Mouse (Mus musculus): ENCODE measurements around the gene Prdm8. TPM values are rescaled to one million over a fixed set of nuclear protein-coding genes. Genes with fewer than 3 reads are reported as not detected.

Prdm8 gene
- polyA plus RNA-seq (2016; fragmentation: Nextera tagmentation; extraction: Ambion mirVana) = not detected in 2 replicates

- no peaks in the 10 kb centered on the region for H3K9me3 ChIP-seq (replicated peaks)
- peak; percentile 75 for ATAC-seq
- WGBS (ENCODE audit: insufficient replicate concordance) = 1% methylated on average over 46 of the region's 51 CpGs
- peak within 1 kb of the TSS; percentile 64 for H3K4me2 ChIP-seq
- H3K27me3 ChIP-seq (replicated peaks) = peaks cover 74% of the 10 kb centered on the region
- H3K4me3 ChIP-seq = peak within 1 kb of the TSS; percentile 44
- no peak within 1 kb of the TSS for H3K27ac ChIP-seq
- no peaks in the 10 kb centered on the region for H3K36me3 ChIP-seq
- H3K4me1 ChIP-seq = peaks cover 14% of the 10 kb centered on the region; the same call in 1 of the 2 replicates
- no peak within 1 kb of the TSS for H3K9ac ChIP-seq
These were observed at the start of gene Prdm8 for GRCm38 (mm10) chr5:98167180-98167824. Gene Prdm8, plus strand, starts transcription at chr5:98167198.

- Histone ChIP-seq H3K4me3 (no peak overlapping the region), H3K9me3 (replicated peaks) (no peaks in the 10 kb centered on the region), H3K27me3 (replicated peaks) (no peaks in the 10 kb centered on the region), H3K4me2 (no peak overlapping the region), H3K27ac (no peak overlapping the region), H3K4me1 (no peaks in the 10 kb centered on the region), H3K9ac (no peak overlapping the region), H3K36me3 (no peaks in the 10 kb centered on the region)
- ATAC-seq = no peak
- WGBS (ENCODE audit: insufficient replicate concordance) = 70% methylated on average over 3 of the region's 3 CpGs
These were observed 39.9 kb upstream of the Prdm8 start for GRCm38 (mm10) chr5:98127074-98127473.

- Histone ChIP-seq H3K27ac (no peak overlapping the region), H3K9me3 (replicated peaks) (no peaks in the 10 kb centered on the region), H3K4me3 (no peak overlapping the region), H3K27me3 (replicated peaks) (no peaks in the 10 kb centered on the region), H3K4me2 (no peak overlapping the region), H3K36me3 (no peaks in the 10 kb centered on the region), H3K4me1 (no peaks in the 10 kb centered on the region), H3K9ac (no peak overlapping the region)
- 68% methylated on average over 14 of the region's 14 CpGs for WGBS (ENCODE audit: insufficient replicate concordance)
- ATAC-seq = no peak
These were observed 28.3 kb upstream of the Prdm8 start for GRCm38 (mm10) chr5:98138545-98139296.

GRCm38 (mm10) chr5:98139297-98139660 lies 27.7 kb upstream of the Prdm8 start:
- Histone ChIP-seq H3K4me2 (no peak overlapping the region), H3K4me3 (no peak overlapping the region), H3K9me3 (replicated peaks) (no peaks in the 10 kb centered on the region), H3K4me1 (no peaks in the 10 kb centered on the region), H3K36me3 (no peaks in the 10 kb centered on the region), H3K27ac (no peak overlapping the region), H3K27me3 (replicated peaks) (no peaks in the 10 kb centered on the region), H3K9ac (no peak overlapping the region)
- 65% methylated on average over 3 of the region's 3 CpGs for WGBS (ENCODE audit: insufficient replicate concordance)
- no peak for ATAC-seq

- Histone ChIP-seq H3K27ac (no peak overlapping the region), H3K9me3 (replicated peaks) (no peaks in the 10 kb centered on the region), H3K27me3 (replicated peaks) (no peaks in the 10 kb centered on the region), H3K36me3 (no peaks in the 10 kb centered on the region), H3K4me3 (no peak overlapping the region), H3K9ac (no peak overlapping the region), H3K4me2 (no peak overlapping the region), H3K4me1 (no peaks in the 10 kb centered on the region)
- 20% methylated on average over 3 of the region's 3 CpGs for WGBS (ENCODE audit: insufficient replicate concordance)
- no peak for ATAC-seq
These were observed 20.1 kb upstream of the Prdm8 start for GRCm38 (mm10) chr5:98146895-98147294.

GRCm38 (mm10) chr5:98166116-98166515 lies 882 bp upstream of the Prdm8 start:
- peaks cover 14% of the 10 kb centered on the region; the same call in 1 of the 2 replicates for H3K4me1 ChIP-seq
- no peak overlapping the region for H3K4me2 ChIP-seq
- no peak for ATAC-seq
- H3K36me3 ChIP-seq = no peaks in the 10 kb centered on the region
- no peaks in the 10 kb centered on the region for H3K9me3 ChIP-seq (replicated peaks)
- peaks cover 62% of the 10 kb centered on the region for H3K27me3 ChIP-seq (replicated peaks)
- no peak overlapping the region for H3K9ac ChIP-seq
- H3K4me3 ChIP-seq = no peak overlapping the region
- H3K27ac ChIP-seq = no peak overlapping the region
- 5% methylated on average over 15 of the region's 15 CpGs for WGBS (ENCODE audit: insufficient replicate concordance)

- H3K4me1 ChIP-seq = peaks cover 14% of the 10 kb centered on the region; the same call in 1 of the 2 replicates
- H3K36me3 ChIP-seq = no peaks in the 10 kb centered on the region
- no peak overlapping the region for H3K27ac ChIP-seq
- no peaks in the 10 kb centered on the region for H3K9me3 ChIP-seq (replicated peaks)
- 3% methylated on average over 36 of the region's 37 CpGs for WGBS (ENCODE audit: insufficient replicate concordance)
- H3K4me3 ChIP-seq = peak overlapping the region; percentile 5; the same call in 1 of the 2 replicates
- H3K27me3 ChIP-seq (replicated peaks) = peaks cover 88% of the 10 kb centered on the region
- ATAC-seq = no peak
- H3K4me2 ChIP-seq = peak overlapping the region; percentile 64
- no peak overlapping the region for H3K9ac ChIP-seq
These were observed 1.6 kb downstream of the Prdm8 start for GRCm38 (mm10) chr5:98168356-98169285.

GRCm38 (mm10) chr5:98169376-98170351 lies 2.7 kb downstream of the Prdm8 start:
- Histone ChIP-seq H3K9ac (no peak overlapping the region), H3K27me3 (replicated peaks) (peaks cover 91% of the 10 kb centered on the region), H3K27ac (no peak overlapping the region), H3K9me3 (replicated peaks) (no peaks in the 10 kb centered on the region), H3K36me3 (no peaks in the 10 kb centered on the region), H3K4me1 (peaks cover 14% of the 10 kb centered on the region; the same call in 1 of the 2 replicates), H3K4me2 (no peak overlapping the region), H3K4me3 (no peak overlapping the region)
- WGBS (ENCODE audit: insufficient replicate concordance) = 3% methylated on average over 30 of the region's 30 CpGs
- no peak for ATAC-seq

- H3K4me1 ChIP-seq = peaks cover 14% of the 10 kb centered on the region; the same call in 1 of the 2 replicates
- H3K27ac ChIP-seq = no peak overlapping the region
- H3K4me2 ChIP-seq = no peak overlapping the region
- no peak overlapping the region for H3K9ac ChIP-seq
- no peaks in the 10 kb centered on the region for H3K9me3 ChIP-seq (replicated peaks)
- peaks cover 89% of the 10 kb centered on the region for H3K27me3 ChIP-seq (replicated peaks)
- WGBS (ENCODE audit: insufficient replicate concordance) = 6% methylated on average over 9 of the region's 9 CpGs
- no peak for ATAC-seq
- no peak overlapping the region for H3K4me3 ChIP-seq
- H3K36me3 ChIP-seq = no peaks in the 10 kb centered on the region
These were observed 4.7 kb downstream of the Prdm8 start for GRCm38 (mm10) chr5:98171651-98172230.

GRCm38 (mm10) chr5:98172502-98173181 lies 5.6 kb downstream of the Prdm8 start:
- 0 out of 2 replicates have a peak, but pooled peaks cover 6% of the 10 kb centered on the region for H3K4me1 ChIP-seq
- peaks cover 88% of the 10 kb centered on the region for H3K27me3 ChIP-seq (replicated peaks)
- H3K9ac ChIP-seq = no peak overlapping the region
- no peak for ATAC-seq
- H3K27ac ChIP-seq = no peak overlapping the region
- H3K36me3 ChIP-seq = no peaks in the 10 kb centered on the region
- no peaks in the 10 kb centered on the region for H3K9me3 ChIP-seq (replicated peaks)
- WGBS (ENCODE audit: insufficient replicate concordance) = 7% methylated on average over 15 of the region's 15 CpGs
- no peak overlapping the region for H3K4me3 ChIP-seq
- H3K4me2 ChIP-seq = no peak overlapping the region

Measured in liver, embryonic 12.5 days (tissue).